In the genomic region with DNA sequence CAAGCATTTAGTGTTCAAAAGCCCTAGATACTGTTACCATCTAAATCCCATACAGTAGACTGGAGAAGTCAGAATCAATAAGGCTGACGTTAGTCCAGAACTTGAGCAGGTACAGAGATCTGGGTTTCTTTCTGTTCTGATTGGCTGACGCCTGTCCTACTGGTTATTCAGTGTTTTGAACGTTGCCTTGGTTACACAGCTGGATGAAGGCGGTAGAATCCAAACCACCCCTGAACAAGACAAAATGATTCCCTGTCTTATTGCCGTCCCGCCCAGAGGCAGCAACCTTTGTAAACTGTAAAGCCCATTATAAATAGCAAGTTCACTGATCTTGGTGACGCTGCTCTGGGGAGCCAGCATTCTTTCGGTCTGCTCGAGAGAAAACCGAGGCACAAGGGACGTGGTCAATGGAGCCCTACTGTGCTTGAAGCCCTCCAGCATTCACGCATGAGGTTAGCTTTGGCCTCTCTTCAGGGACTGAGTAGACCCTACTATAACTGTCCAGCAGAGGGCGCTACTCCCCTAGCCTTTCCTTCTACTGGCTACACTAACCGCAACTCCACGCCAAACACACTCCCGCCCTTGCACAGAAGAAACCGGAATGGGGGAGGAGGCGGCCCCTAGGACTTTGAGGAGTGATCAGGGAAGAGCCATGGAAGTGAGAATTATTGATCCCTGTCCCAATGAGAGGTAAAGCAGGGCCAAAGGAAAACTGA, we compare ENCODE assay signal across 8 mouse cellular contexts. TPM values are rescaled to one million over a fixed set of nuclear protein-coding genes. Genes with fewer than 3 reads are reported as not detected.
DNase-seq lines count a peak whose midpoint lies in the region; ATAC-seq lines count a peak whose summit lies in the region.

No protein-coding gene starts in this region.

- peak; percentile 98 for DNase-seq in NIH3T3 (ENCODE audit: low read depth)
- DNase-seq in cerebellum, postnatal 10 days = peak; percentile 98 to 99
- peak; percentile 84 to 92 for DNase-seq in frontal cortex, postnatal 10 days (ENCODE audit: low spot score in 2 of 2)
- peak; percentile 94 to 96 for DNase-seq in layer of hippocampus, postnatal 14 days (ENCODE audit: low spot score in 2 of 2)
- peak; percentile 98 for DNase-seq in lung, postnatal 14 days
- DNase-seq in ovary, postnatal 36 days (ENCODE audit: low spot score) = peak; percentile 87
- peak; percentile 93 for DNase-seq in thymus, postnatal 14 days

- H3K27me3 ChIP-seq in hindbrain, embryonic 12.5 days = no peaks in the 10 kb centered on the region

- H3K4me1 ChIP-seq in hindbrain, embryonic 12.5 days = peaks cover 65% of the 10 kb centered on the region

- H3K4me3 ChIP-seq in hindbrain, embryonic 12.5 days = peak overlapping the region; percentile 18

- peak overlapping the region; percentile 73 for H3K4me2 ChIP-seq in hindbrain, embryonic 12.5 days (replicated peaks)

- H3K9me3 ChIP-seq in hindbrain, embryonic 12.5 days (replicated peaks) = no peaks in the 10 kb centered on the region

- H3K9ac ChIP-seq in hindbrain, embryonic 12.5 days = peak overlapping the region; percentile 89; the same call in 1 of the 2 replicates

- peak overlapping the region; percentile 100 for H3K27ac ChIP-seq in hindbrain, embryonic 12.5 days

- peak; percentile 74 for ATAC-seq in hindbrain, embryonic 12.5 days (ENCODE audit: low FRiP score)

- no peaks in the 10 kb centered on the region for H3K36me3 ChIP-seq in hindbrain, embryonic 12.5 days

- WGBS in hindbrain, embryonic 12.5 days = 2% methylated on average over 18 of the region's 18 CpGs

RNA-seq across cellular contexts. Expression of a gene that starts 14.2 kb away (rescaled TPM):
- polyA plus RNA-seq in hindbrain, embryonic 12.5 days (2016; fragmentation: Nextera tagmentation; extraction: Ambion mirVana) = not detected in 2 replicates
- total RNA-seq in layer of hippocampus, postnatal 14 days (2021) = not detected

RNA-seq across cellular contexts. Expression of a gene that starts 14.3 kb away (rescaled TPM):
- polyA plus RNA-seq in hindbrain, embryonic 12.5 days (2016; fragmentation: Nextera tagmentation; extraction: Ambion mirVana) = 0.23 TPM in 1 of 2 replicates, not detected in the other
- not detected for total RNA-seq in layer of hippocampus, postnatal 14 days (2021)

Comparison
In these comparisons a context has a peak if more than half of its experiments do, and no peak if none do; other contexts are left out.
1. Peak in every context shown above with its lines: DNase-seq, ATAC-seq, H3K4me3 ChIP-seq and H3K27ac ChIP-seq.